Mouse (Mus musculus) splenic B cell, adult 2 months (primary cell): ENCODE results near the gene 1700017N19Rik.
"Not testable (repeated sequence)": the region's sequence is repeated elsewhere in the genome, so short reads cannot be mapped to it uniquely, and the experiment has no call there.

Experiments used
- DNase-seq: peaks from one replicate; pipeline ENCODE4 v3.0.0-alpha.2; 2011; ENCODE audit warnings: low read depth, low spot score
- H3K27me3 ChIP-seq: 2 replicates; pipeline ENCODE4 v1.6.1; 2012; ENCODE audit warnings: mild to moderate bottlenecking, low read length, moderate library complexity, mixed read lengths; ENCODE audit not compliant: control insufficient read depth, poor library complexity, insufficient read depth, severe bottlenecking
- H3K36me3 ChIP-seq: 2 replicates; pipeline ENCODE4 v1.6.1; 2012; ENCODE audit warnings: mild to moderate bottlenecking, low read length, moderate library complexity, mixed read lengths; ENCODE audit not compliant: control insufficient read depth, poor library complexity, insufficient read depth, severe bottlenecking

1700017N19Rik gene

DNA sequence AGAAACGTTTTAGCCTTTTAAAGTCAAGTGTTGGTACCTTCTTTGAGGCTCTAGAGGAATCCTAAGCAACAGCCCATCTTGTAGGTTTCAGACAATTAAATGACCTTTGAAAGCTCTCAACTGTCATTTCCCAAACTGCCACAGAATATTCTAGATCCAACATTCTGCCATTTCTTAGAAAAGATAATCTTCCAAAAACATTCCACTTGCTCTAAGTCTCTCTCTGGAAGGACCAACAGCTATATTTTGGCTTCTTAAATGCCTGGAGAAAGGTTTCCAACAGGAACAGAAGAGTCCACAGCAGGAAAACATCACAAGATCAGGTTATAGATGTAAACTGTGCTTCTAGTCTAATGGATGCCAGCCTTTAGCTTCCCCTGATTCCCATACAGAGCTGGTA lies at the start of gene 1700017N19Rik, which contains the start of gene 4930430F08Rik:
TSS of gene 1700017N19Rik (plus strand) at position 162 of the 400 bp plus-strand sequence.
TSS of gene 4930430F08Rik (minus strand) at position 101 of the 400 bp plus-strand sequence.
- DNase-seq, result no peak

GRCm38 (mm10) chr10:100556566-100557175 lies 33.6 kb upstream of the 1700017N19Rik start:
- no peak for DNase-seq
- Histone ChIP-seq H3K27me3 (no peaks in the 10 kb centered on the region), H3K36me3 (no peaks in the 10 kb centered on the region)

More for the DNA sequence above, at the start of gene 1700017N19Rik, which contains the start of gene 4930430F08Rik:
- H3K36me3 ChIP-seq, result no peaks in the 10 kb centered on the region
- no peaks in the 10 kb centered on the region for H3K27me3 ChIP-seq

DNA sequence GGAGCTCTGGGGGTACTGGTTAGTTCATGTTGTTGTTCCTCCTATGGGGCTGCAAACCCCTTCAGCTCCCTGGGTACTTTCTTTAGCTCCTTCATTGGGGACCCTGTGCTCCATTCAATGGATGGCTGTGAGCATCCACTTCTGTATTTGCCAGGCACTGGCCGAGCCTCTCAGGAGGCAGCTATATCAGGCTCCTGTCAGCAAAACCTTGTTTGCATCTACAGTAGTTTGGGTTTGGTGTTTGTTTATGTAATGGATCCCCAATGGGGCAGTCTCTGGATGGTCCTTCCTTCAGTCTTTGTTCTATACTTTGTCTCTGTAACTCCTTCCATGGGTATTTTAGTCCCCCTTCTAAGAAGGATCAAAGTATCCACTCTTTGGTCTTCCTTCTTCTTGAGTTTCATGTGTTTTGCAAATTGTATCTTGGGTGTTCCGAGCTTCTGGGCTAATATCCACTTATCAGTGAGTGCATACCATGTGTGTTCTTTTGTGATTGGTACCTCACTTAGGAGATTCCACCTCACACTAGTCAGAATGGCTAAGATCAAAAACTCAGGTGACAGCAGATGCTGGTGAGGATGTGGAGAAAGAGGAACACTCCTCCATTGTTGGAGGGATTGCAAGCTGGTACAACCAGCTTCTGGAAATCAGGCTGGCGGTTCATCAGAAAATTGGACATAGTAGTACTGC lies 29.9 kb upstream of the 1700017N19Rik start:
- not testable (repeated sequence) for H3K27me3 ChIP-seq, DNase-seq, H3K36me3 ChIP-seq

GRCm38 (mm10) chr10:100564112-100564511 lies 26.2 kb upstream of the 1700017N19Rik start:
- no peak for DNase-seq
- Histone ChIP-seq H3K27me3 (no peaks in the 10 kb centered on the region), H3K36me3 (no peaks in the 10 kb centered on the region)

DNA sequence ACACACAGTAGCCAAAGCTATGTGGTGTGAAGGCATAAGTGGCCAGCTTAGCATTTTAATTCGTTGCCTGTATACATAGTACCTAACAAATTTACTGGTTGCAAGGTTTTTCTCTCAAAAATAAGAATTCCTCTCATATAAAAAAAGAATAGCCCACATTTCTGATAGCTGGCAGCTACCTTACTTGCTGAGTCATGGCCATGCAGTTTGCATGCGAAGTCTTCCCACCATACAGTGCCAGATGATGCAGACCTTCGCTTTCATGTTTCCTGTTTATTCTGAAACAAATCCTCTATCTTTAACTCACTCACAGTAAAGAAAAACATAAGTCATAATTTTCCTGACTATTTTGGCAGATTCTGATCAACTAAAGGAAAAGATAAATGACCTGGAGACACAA lies 18.6 kb upstream of the 1700017N19Rik start:
- Histone ChIP-seq H3K27me3 (no peaks in the 10 kb centered on the region), H3K36me3 (0 out of 2 replicates have a peak, but pooled peaks cover 3% of the 10 kb centered on the region)
- no peak for DNase-seq

DNA sequence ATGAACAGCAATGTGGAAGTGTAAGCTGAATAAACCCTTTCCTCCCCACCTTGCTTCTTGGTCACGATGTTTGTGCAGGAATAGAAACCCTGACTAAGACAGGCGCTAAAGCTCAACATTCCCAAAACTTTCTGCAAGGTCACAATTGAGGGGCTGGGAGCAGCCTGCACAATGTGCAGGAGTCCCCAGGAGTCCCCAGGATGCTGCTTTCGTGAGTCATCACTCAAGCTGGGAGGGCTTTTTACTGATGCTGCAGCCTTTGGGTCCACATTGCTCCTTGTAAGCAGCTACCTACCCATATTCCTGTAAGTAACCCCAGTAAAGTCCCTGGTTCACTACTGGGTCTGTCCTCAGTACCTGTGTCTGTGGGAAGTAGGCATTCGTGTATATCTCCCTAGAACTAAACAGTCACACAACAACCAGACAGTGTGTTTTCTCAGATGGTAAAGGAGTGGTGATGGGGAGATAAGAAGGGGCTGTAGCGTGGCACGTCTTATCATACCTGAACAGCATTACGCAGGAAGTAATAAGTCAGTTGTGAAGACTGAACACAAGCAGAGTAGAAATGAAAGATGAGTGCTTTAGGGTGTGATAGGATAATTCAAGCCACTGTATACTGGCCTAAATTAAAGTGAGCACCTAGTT lies 15.7 kb upstream of the 1700017N19Rik start:
- DNase-seq, result no peak
- H3K36me3 ChIP-seq, result 0 out of 2 replicates have a peak, but pooled peaks cover 6% of the 10 kb centered on the region
- H3K27me3 ChIP-seq, result no peaks in the 10 kb centered on the region

DNA sequence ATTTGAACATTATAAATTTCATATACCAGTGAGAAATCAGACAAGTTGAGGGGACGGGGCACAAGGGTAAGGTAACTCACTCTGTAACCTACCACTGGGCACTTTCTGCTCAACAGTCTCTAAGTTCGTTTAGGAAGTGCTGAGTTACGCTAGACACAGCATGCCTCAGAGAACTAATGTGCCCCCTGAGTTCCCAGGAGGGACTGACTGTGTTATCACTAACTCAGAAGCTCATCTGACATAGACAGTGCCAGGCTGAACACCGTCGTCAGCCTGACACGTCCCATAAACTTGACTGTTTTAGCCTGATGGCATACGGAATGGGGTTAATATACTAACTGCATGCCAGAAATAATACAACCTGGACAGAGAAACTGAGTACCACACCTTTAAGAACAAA lies 15.0 kb upstream of the 1700017N19Rik start:
- H3K27me3 ChIP-seq, result no peaks in the 10 kb centered on the region
- DNase-seq, result no peak

DNA sequence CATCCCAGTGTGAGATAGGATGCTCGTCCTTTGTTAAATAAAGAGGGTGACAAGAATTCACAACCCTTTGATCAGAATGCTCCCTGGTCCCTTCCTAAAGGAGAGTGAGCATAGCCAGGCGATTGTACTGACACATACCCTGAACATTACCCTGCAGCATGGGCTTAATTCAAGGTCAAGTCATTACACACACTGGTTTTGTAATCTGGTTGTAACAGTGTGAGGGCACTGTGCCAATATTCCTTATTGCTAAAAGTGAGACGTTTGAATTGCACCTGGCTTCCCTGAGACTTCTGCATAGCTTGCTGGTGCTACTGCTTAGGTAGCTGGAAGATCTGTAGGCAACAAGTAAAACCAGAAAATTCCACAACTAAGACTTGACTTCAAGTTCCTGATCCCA lies 6.1 kb upstream of the 1700017N19Rik start:
- no peak for DNase-seq
- Histone ChIP-seq H3K36me3 (no peaks in the 10 kb centered on the region), H3K27me3 (no peaks in the 10 kb centered on the region)

More for the DNA sequence above, 15.0 kb upstream of the 1700017N19Rik start:
- 0 out of 2 replicates have a peak, but pooled peaks cover 6% of the 10 kb centered on the region for H3K36me3 ChIP-seq

DNA sequence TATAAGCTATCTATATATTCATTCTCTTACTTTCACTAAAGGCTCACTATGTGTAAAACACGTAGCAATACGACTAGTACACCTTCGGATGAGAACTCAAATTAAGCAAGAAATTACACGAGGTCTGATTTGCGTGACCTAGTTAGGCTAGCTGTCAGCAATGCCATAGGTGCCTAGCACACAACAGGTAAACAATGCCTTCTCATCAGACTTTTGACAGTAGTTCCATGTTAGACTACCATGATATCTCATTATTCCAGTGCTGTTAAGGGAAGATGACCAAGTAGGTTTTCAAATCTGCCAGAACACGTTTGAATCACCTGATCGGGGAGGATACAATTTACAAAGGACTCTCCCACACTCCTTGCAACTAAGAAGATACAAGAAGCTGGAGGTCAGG lies 1.8 kb upstream of the 1700017N19Rik start:
- no peaks in the 10 kb centered on the region for H3K27me3 ChIP-seq
- H3K36me3 ChIP-seq, result no peaks in the 10 kb centered on the region
- DNase-seq, result no peak

GRCm38 (mm10) chr10:100588932-100589388 lies 1.3 kb upstream of the 1700017N19Rik start:
- DNase-seq, result peak; percentile 90
- Histone ChIP-seq H3K36me3 (no peaks in the 10 kb centered on the region), H3K27me3 (no peaks in the 10 kb centered on the region)

GRCm38 (mm10) chr10:100598339-100598738 lies 8.1 kb downstream of the 1700017N19Rik start:
- Histone ChIP-seq H3K36me3 (no peaks in the 10 kb centered on the region), H3K27me3 (no peaks in the 10 kb centered on the region)
- DNase-seq, result no peak

DNA sequence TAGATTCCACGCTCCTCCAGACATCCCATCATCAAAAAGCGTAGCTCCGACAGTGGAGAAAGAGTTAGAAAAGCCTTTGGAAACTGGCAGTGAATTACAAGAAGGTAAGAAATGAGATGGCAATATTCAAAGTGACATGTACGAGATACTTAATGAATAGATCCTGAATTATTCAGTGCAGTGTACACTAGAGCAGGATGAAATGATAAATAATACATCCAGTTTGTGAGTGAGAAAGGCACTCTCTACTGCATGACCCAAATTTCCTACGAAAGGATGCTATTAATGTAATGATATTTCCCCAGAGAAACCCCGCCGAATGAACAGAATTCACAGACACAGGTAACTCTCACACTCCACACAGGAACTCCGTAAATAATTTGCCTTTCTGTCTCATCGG lies 13.2 kb downstream of the 1700017N19Rik start:
- Histone ChIP-seq H3K27me3 (no peaks in the 10 kb centered on the region), H3K36me3 (no peaks in the 10 kb centered on the region)
- no peak for DNase-seq

DNA sequence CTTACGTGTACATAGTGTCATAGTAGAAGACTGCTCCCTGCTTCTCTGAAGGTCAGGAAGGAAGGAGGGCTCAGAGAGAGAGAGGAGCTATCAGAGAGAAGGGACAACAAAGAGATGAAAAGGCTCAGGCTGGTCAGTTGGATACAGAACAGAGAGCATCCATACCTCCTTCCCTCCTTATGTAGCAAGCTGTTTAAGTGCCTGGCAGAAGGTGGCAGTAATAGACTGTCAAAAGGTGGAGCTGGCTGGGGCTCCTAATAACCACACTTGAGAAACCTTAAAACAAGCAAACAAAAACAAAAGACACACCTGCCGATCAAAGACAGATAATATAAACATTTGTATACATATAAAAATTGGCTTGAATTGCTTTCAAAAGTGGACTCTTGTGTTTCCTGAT lies 14.0 kb downstream of the 1700017N19Rik start:
- H3K27me3 ChIP-seq, result no peaks in the 10 kb centered on the region
- H3K36me3 ChIP-seq, result no peaks in the 10 kb centered on the region
- no peak for DNase-seq

GRCm38 (mm10) chr10:100617233-100617903 lies 27.1 kb downstream of the 1700017N19Rik start:
- Histone ChIP-seq H3K36me3 (no peaks in the 10 kb centered on the region), H3K27me3 (no peaks in the 10 kb centered on the region)
- DNase-seq, result no peak
